8 mouse cellular contexts compared by ENCODE assay signal in the genomic region with DNA sequence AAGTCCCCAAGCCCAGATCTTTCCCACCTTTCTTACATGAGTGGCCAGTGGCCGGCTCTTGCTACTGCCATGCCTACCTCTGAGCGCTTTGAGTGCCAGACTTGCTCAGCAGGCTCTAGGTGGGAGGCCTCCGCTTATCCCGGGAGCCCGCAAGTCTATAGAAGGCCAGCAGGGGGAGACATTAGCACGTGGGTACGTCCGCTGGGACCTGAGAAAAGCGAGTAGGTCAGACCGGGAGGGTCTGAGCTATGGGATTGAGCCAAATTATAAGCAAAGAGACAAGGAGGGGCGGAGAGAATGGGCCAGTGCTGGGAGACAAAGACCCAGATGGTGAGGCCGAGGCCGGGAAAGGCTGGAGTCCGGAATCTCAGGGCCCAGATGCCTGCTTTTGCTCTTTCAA. TPM values are rescaled to one million over a fixed set of nuclear protein-coding genes. Genes with fewer than 3 reads are reported as not detected.
A peak's percentile ranks its signal among the peaks of the same experiment; 100 is the strongest.
DNase-seq lines count a peak whose midpoint lies in the region; ATAC-seq and TF ChIP-seq lines count a peak whose summit lies in the region.

No protein-coding gene starts in this region.

- DNase-seq in c-Kit-positive CD71-positive TER-119-positive erythroid progenitor cells, embryonic 14.5 days (ENCODE audit: low spot score), result peak; percentile 49
- peak; percentile 81 for DNase-seq in heart, postnatal 0 days (ENCODE audit: low spot score)
- peak; percentile 85 to 87 for DNase-seq in kidney, postnatal 25 days
- DNase-seq in liver, embryonic 14.5 days (ENCODE audit: low read depth in 3 of 3, low spot score in 3 of 3), result peak; percentile 36 to 40 (median 39)
- DNase-seq in neural tube, embryonic 11.5 days (ENCODE audit: low spot score), result peak; percentile 87
- DNase-seq in stomach, postnatal 0 days (ENCODE audit: low spot score), result peak; percentile 78

- H3K4me3 ChIP-seq in E14TG2a.4 (replicated peaks; ENCODE audit: low read length), result no peak overlapping the region
- peak overlapping the region; percentile 79 for H3K4me3 ChIP-seq in forebrain, embryonic 13.5 days
- peak overlapping the region; percentile 7; the same call in 1 of the 2 replicates for H3K4me3 ChIP-seq in heart, postnatal 0 days (ENCODE audit: low read depth, low read length)
- H3K4me3 ChIP-seq in liver, embryonic 14.5 days (ENCODE audit: insufficient read depth in 1 of 2, low read depth in 2 of 2, low read length in 2 of 2), result no peak overlapping the region
- H3K4me3 ChIP-seq in neural tube, embryonic 11.5 days (ENCODE audit: low read depth, low read length), result 0 out of 2 replicates have a peak overlapping the region, but pooled peaks have one; percentile 2
- H3K4me3 ChIP-seq in stomach, postnatal 0 days (ENCODE audit: low read depth, low read length), result no peak overlapping the region

- peak overlapping the region; percentile 62 for H3K4me2 ChIP-seq in forebrain, embryonic 13.5 days
- peak overlapping the region; percentile 61 for H3K4me2 ChIP-seq in heart, postnatal 0 days (ENCODE audit: low read depth, low read length)
- peak overlapping the region; percentile 59 for H3K4me2 ChIP-seq in liver, embryonic 14.5 days (ENCODE audit: low read depth)
- peak overlapping the region; percentile 44 for H3K4me2 ChIP-seq in neural tube, embryonic 11.5 days (ENCODE audit: low read depth)
- peak overlapping the region; percentile 50 for H3K4me2 ChIP-seq in stomach, postnatal 0 days (replicated peaks; ENCODE audit: low read depth)

- H3K4me1 ChIP-seq in E14TG2a.4 (replicated peaks; ENCODE audit: low read depth, low read length), result peaks cover 8% of the 10 kb centered on the region
- H3K4me1 ChIP-seq in forebrain, embryonic 13.5 days, result peaks cover 5% of the 10 kb centered on the region
- no peaks in the 10 kb centered on the region for H3K4me1 ChIP-seq in heart, postnatal 0 days (ENCODE audit: control insufficient read depth, insufficient read depth)
- H3K4me1 ChIP-seq in liver, embryonic 14.5 days (replicated peaks; ENCODE audit: control insufficient read depth in 2 of 2, insufficient read depth in 2 of 2, low read length in 1 of 2), result no peaks in the 10 kb centered on the region
- H3K4me1 ChIP-seq in neural tube, embryonic 11.5 days (ENCODE audit: control insufficient read depth, insufficient read depth, low read length), result no peaks in the 10 kb centered on the region
- no peaks in the 10 kb centered on the region for H3K4me1 ChIP-seq in stomach, postnatal 0 days (replicated peaks; ENCODE audit: control insufficient read depth, insufficient read depth)

- H3K9me3 ChIP-seq in E14TG2a.4 (ENCODE audit: low read length), result peaks cover 16% of the 10 kb centered on the region
- H3K9me3 ChIP-seq in forebrain, embryonic 13.5 days (replicated peaks), result no peaks in the 10 kb centered on the region
- no peaks in the 10 kb centered on the region; the same call in 1 of the 2 replicates for H3K9me3 ChIP-seq in heart, postnatal 0 days (replicated peaks; ENCODE audit: control insufficient read depth, low read length)
- no peaks in the 10 kb centered on the region for H3K9me3 ChIP-seq in liver, embryonic 14.5 days (ENCODE audit: control insufficient read depth, low read length)
- H3K9me3 ChIP-seq in neural tube, embryonic 11.5 days (ENCODE audit: control insufficient read depth, low read length), result no peaks in the 10 kb centered on the region
- H3K9me3 ChIP-seq in stomach, postnatal 0 days (ENCODE audit: control insufficient read depth, low read length), result no peaks in the 10 kb centered on the region

- peak; percentile 46 for TF ChIP-seq CTCF in E14TG2a.4 (conservative IDR thresholded peaks at IDR 0.05; ENCODE audit: low read length)
- peak; percentile 76 for TF ChIP-seq CTCF in heart, postnatal 0 days (IDR thresholded peaks at IDR 0.05; ENCODE audit: low read depth)
- peak; percentile 82 for TF ChIP-seq CTCF in liver, embryonic 14.5 days (IDR thresholded peaks at IDR 0.05; ENCODE audit: low read depth)
- TF ChIP-seq CTCF in stomach, postnatal 0 days (IDR thresholded peaks at IDR 0.05; ENCODE audit: low read depth), result peak; percentile 87

- H3K36me3 ChIP-seq in E14TG2a.4 (ENCODE audit: insufficient read depth, low read length), result no peaks in the 10 kb centered on the region
- no peaks in the 10 kb centered on the region for H3K36me3 ChIP-seq in forebrain, embryonic 13.5 days (ENCODE audit: poor library complexity, severe bottlenecking)
- H3K36me3 ChIP-seq in heart, postnatal 0 days (replicated peaks; ENCODE audit: control insufficient read depth, insufficient read depth, low read length), result no peaks in the 10 kb centered on the region
- H3K36me3 ChIP-seq in liver, embryonic 14.5 days (replicated peaks; ENCODE audit: control insufficient read depth, insufficient read depth, low read depth), result no peaks in the 10 kb centered on the region
- H3K36me3 ChIP-seq in neural tube, embryonic 11.5 days (ENCODE audit: control insufficient read depth, insufficient read depth, low read length), result no peaks in the 10 kb centered on the region
- no peaks in the 10 kb centered on the region for H3K36me3 ChIP-seq in stomach, postnatal 0 days (ENCODE audit: control insufficient read depth, insufficient read depth, low read length)

- H3K9ac ChIP-seq in forebrain, embryonic 13.5 days, result peak overlapping the region; percentile 59; the same call in 1 of the 2 replicates
- no peak overlapping the region for H3K9ac ChIP-seq in heart, postnatal 0 days (replicated peaks; ENCODE audit: low read depth, low read length)
- no peak overlapping the region for H3K9ac ChIP-seq in liver, embryonic 14.5 days (replicated peaks)
- H3K9ac ChIP-seq in neural tube, embryonic 11.5 days (ENCODE audit: low read length), result peak overlapping the region; percentile 28; the same call in 1 of the 2 replicates
- H3K9ac ChIP-seq in stomach, postnatal 0 days (ENCODE audit: low read length), result no peak overlapping the region

- peak; percentile 48 for ATAC-seq in forebrain, embryonic 13.5 days
- peak; percentile 43 for ATAC-seq in heart, postnatal 0 days (ENCODE audit: insufficient read depth, low read depth)
- peak; percentile 22; the same call in 1 of the 2 replicates for ATAC-seq in liver, embryonic 14.5 days (ENCODE audit: insufficient read depth)
- peak; percentile 73 for ATAC-seq in neural tube, embryonic 11.5 days (ENCODE audit: insufficient read depth, low FRiP score, low TSS enrichment)
- peak; percentile 52 for ATAC-seq in stomach, postnatal 0 days (ENCODE audit: low FRiP score, low TSS enrichment)

- H3K27me3 ChIP-seq in E14TG2a.4 (ENCODE audit: insufficient read depth, low read length), result peaks cover 74% of the 10 kb centered on the region
- H3K27me3 ChIP-seq in forebrain, embryonic 13.5 days, result peaks cover 17% of the 10 kb centered on the region; the same call in 1 of the 2 replicates
- no peaks in the 10 kb centered on the region; the same call in 1 of the 2 replicates for H3K27me3 ChIP-seq in heart, postnatal 0 days (ENCODE audit: control insufficient read depth, insufficient read depth, low read length)
- peaks cover 8% of the 10 kb centered on the region for H3K27me3 ChIP-seq in liver, embryonic 14.5 days (ENCODE audit: control insufficient read depth, insufficient read depth, low read length)
- H3K27me3 ChIP-seq in neural tube, embryonic 11.5 days (ENCODE audit: control insufficient read depth, insufficient read depth, low read length), result no peaks in the 10 kb centered on the region; the same call in 1 of the 2 replicates
- H3K27me3 ChIP-seq in stomach, postnatal 0 days (ENCODE audit: control insufficient read depth, insufficient read depth, low read length), result no peaks in the 10 kb centered on the region

- peak overlapping the region; percentile 88 for H3K27ac ChIP-seq in forebrain, embryonic 13.5 days
- H3K27ac ChIP-seq in heart, postnatal 0 days (ENCODE audit: low read depth), result no peak overlapping the region
- no peak overlapping the region for H3K27ac ChIP-seq in liver, embryonic 14.5 days
- peak overlapping the region; percentile 60 for H3K27ac ChIP-seq in neural tube, embryonic 11.5 days (ENCODE audit: low read depth, low read length)
- peak overlapping the region; percentile 86 for H3K27ac ChIP-seq in stomach, postnatal 0 days (replicated peaks)

- whole genome bisulfite sequencing in forebrain, embryonic 13.5 days, result 16% methylated on average over 14 of the region's 14 CpGs
- WGBS in heart, postnatal 0 days, result 27% methylated on average over 13 of the region's 14 CpGs
- 16% methylated on average over 14 of the region's 14 CpGs for WGBS in liver, embryonic 14.5 days (ENCODE audit: insufficient replicate concordance)
- 27% methylated on average over 14 of the region's 14 CpGs for WGBS in neural tube, embryonic 11.5 days
- WGBS in stomach, postnatal 0 days, result 15% methylated on average over 14 of the region's 14 CpGs

- TF ChIP-seq EP300 in heart, postnatal 0 days (IDR thresholded peaks at IDR 0.05; ENCODE audit: low read depth), result no peak
- no peak for TF ChIP-seq EP300 in liver, embryonic 14.5 days (IDR thresholded peaks at IDR 0.05; ENCODE audit: low read depth)
- TF ChIP-seq EP300 in stomach, postnatal 0 days (optimal IDR thresholded peaks at IDR 0.05), result no peak

RNA-seq across cellular contexts. Expression of gene Efnb1, which starts 1.0 kb away (rescaled TPM):
- polyA plus RNA-seq in forebrain, embryonic 13.5 days (2015; fragmentation: Nextera tagmentation; extraction: Ambion mirVana), result 67.6 and 71.9 TPM in 2 replicates
- 20.6 and 25.2 TPM in 2 replicates for total RNA-seq in heart, postnatal 0 days (2014; rRNA removed; ENCODE audit: low replicate concordance)
- 12.5 and 12.6 TPM in 2 replicates for polyA plus RNA-seq in heart, postnatal 0 days (2015; fragmentation: Nextera tagmentation; extraction: Ambion mirVana)
- polyA plus RNA-seq in liver, embryonic 14.5 days (2012; rRNA removed), result 3.6 and 3.8 TPM in 2 replicates
- polyA plus RNA-seq in liver, embryonic 14.5 days (2014; fragmentation: Nextera tagmentation; extraction: Ambion mirVana), result 2.4 and 3.5 TPM in 2 replicates
- 37.3 and 40.5 TPM in 2 replicates for polyA plus RNA-seq in neural tube, embryonic 11.5 days (2014; fragmentation: Nextera tagmentation; extraction: Ambion mirVana)
- polyA plus RNA-seq in stomach, postnatal 0 days (2015; fragmentation: Nextera tagmentation; extraction: Ambion mirVana), result 18.3 and 19.3 TPM in 2 replicates

Comparison
In these comparisons a context has a peak if more than half of its experiments do, and no peak if none do; other contexts are left out.
1. H3K4me3 ChIP-seq: peak in forebrain, embryonic 13.5 days (single experiment), heart, postnatal 0 days (single experiment) and neural tube, embryonic 11.5 days (single experiment); none in E14TG2a.4 (single experiment), liver, embryonic 14.5 days (0 of 2) and stomach, postnatal 0 days (single experiment).
2. ATAC-seq: peak in every context shown above with its lines; median percentile 73 in neural tube, embryonic 11.5 days; 52 in stomach, postnatal 0 days; 48 in forebrain, embryonic 13.5 days; 43 in heart, postnatal 0 days; 22 in liver, embryonic 14.5 days.
3. H3K27ac ChIP-seq: peak in forebrain, embryonic 13.5 days (single experiment), neural tube, embryonic 11.5 days (single experiment) and stomach, postnatal 0 days (single experiment); none in heart, postnatal 0 days (single experiment) and liver, embryonic 14.5 days (single experiment).
4. H3K9ac ChIP-seq: peak in forebrain, embryonic 13.5 days (single experiment) and neural tube, embryonic 11.5 days (single experiment); none in heart, postnatal 0 days (single experiment), liver, embryonic 14.5 days (single experiment) and stomach, postnatal 0 days (single experiment).
5. Peak in every context shown above with its lines, with median percentiles within 50 percentile points of each other: CTCF ChIP-seq, DNase-seq and H3K4me2 ChIP-seq.